Mouse (Mus musculus): ENCODE data around the gene Ggt6. TPM values are rescaled to one million over a fixed set of nuclear protein-coding genes. Genes with fewer than 3 reads are reported as not detected.

The Ggt6 gene
- polyA plus RNA-seq, 1 experiment, result not detected

DNA sequence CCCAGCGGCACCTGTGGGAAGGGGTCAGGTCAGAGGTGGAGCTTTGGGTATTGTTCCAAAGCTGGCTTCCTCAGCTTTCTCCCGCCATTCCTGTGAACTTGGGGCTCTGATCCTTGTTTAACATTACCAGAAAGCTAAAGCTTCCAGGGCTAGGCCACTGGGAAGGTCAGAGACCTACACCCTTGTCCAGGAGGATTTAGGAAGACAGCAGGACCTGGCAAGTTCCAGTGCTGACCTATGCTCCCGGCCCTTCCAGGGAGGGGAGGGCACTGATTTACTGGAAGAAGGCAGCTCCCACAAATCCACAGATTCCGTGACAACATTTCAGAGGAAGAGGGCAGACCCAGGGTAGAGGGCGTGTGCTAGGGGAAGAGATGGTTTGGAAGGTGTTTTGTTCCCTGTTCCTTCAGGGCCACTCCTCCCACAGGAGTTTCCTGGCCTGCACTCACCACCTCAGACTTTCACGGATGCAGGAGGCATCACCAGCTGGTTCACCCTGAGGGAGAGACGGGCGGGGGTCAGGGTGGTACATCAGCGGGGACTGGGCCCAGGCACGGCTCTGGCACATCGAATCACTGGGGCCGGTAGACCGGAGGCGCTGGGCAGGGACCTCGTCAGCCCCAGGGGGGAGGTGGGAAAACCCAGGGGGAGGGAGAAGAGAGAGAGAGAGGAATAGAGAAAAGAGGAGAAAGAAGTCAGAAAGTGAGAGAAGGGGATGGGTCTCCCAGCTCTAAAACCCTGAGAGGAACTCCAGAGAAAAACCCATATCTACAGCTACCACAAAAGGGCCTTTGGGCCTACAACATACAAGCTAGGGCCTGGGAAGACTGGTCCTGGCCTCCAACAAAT, 18.0 kb downstream of the Ggt6 start:
- Histone ChIP-seq H3K36me3 (replicated peaks; ENCODE audit: low read length) (peaks cover 100% of the 10 kb centered on the region), H3K4me1 (peaks cover 87% of the 10 kb centered on the region)
- no peak for TF ChIP-seq GATA1 (IDR thresholded peaks at IDR 0.05; ENCODE audit: borderline replicate concordance, low read length)
- TF ChIP-seq FLI1 (IDR thresholded peaks at IDR 0.05; ENCODE audit: low read length), result no peak

DNA sequence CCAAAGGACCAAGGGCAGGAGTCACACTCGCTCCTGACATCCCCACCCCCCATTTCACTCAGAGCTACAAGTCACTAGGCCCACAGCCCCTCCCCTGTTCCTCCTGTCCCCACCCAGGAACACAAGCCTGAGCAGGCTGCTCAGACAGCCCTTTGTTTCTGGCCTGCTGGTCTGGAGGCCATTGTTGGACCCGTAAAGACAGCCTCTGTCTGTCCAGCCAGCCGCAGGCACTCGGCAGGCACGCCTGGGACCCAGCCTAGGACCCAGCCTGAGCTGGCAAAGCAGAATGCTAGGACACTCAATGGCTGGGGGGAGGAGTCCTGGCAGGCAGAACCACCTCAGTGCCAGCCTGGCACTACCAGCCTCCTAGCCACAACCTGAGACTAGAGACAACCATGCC, 20.4 kb downstream of the Ggt6 start:
- no peaks in the 10 kb centered on the region for H3K27me3 ChIP-seq (replicated peaks)
- peaks cover 100% of the 10 kb centered on the region for H3K36me3 ChIP-seq (replicated peaks; ENCODE audit: low read length)
- TF ChIP-seq GATA1 (IDR thresholded peaks at IDR 0.05; ENCODE audit: borderline replicate concordance, low read length) (no peak), FLI1 (IDR thresholded peaks at IDR 0.05; ENCODE audit: low read length) (no peak)
- H3K4me3 ChIP-seq (replicated peaks), result no peak overlapping the region
- H3K9me3 ChIP-seq, result no peaks in the 10 kb centered on the region
- H3K4me1 ChIP-seq, result peaks cover 93% of the 10 kb centered on the region

More for the DNA sequence above, 18.0 kb downstream of the Ggt6 start:
- H3K9me3 ChIP-seq, result no peaks in the 10 kb centered on the region
- no peak overlapping the region for H3K4me3 ChIP-seq (replicated peaks)
- H3K27me3 ChIP-seq (replicated peaks), result no peaks in the 10 kb centered on the region

DNA sequence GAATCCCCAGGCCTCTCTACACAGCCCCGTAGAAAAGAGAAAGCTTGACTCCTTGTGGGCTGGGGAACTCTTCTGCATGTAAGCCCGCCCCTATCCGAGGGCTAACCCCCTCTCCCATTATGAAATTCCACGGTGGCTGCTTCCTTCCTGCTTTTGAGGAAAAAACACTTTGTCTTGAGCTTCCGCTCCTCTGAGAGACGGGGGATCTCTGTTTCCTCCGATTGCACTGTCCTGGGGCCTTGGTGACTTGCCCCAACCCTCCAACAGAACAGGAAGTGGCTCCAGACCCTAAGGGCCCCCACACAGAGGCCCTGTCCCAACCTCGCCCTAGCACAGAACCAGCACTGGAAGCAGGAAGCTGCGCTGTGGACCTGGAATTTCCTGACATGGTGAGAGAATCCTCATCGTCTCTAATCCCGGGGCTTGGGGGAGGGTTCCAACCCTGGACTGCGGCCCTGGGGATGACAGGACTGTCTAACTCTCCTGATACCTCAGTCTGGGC, 22.7 kb downstream of the Ggt6 start:
- Histone ChIP-seq H3K9me3 (no peaks in the 10 kb centered on the region), H3K27me3 (replicated peaks) (no peaks in the 10 kb centered on the region), H3K4me1 (peaks cover 95% of the 10 kb centered on the region), H3K4me3 (replicated peaks) (peak overlapping the region; percentile 28), H3K36me3 (replicated peaks; ENCODE audit: low read length) (peaks cover 100% of the 10 kb centered on the region)
- no peak for TF ChIP-seq FLI1 (IDR thresholded peaks at IDR 0.05; ENCODE audit: low read length)
- TF ChIP-seq GATA1 (IDR thresholded peaks at IDR 0.05; ENCODE audit: borderline replicate concordance, low read length), result no peak

DNA sequence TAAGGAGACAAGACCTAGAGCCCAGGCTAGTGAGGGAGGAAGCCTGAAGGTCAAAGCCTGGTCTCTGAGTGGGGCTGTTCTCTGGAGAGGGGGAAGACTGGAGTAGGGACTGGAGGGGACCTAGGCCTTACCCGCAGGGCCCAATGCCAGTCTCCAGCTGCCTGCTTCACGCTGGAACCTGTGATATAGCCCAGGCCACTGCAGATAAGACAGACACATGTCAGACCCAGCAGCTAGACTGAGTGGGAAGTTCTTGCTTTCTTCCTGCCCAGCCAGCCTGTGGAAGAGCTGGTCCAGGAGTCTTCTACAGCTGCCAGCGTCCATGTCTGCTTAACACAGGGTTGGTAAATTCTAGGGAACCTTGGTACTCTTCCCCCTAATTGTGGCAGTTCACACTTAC, 23.2 kb downstream of the Ggt6 start:
- Histone ChIP-seq H3K4me3 (replicated peaks) (peak overlapping the region; percentile 28), H3K4me1 (peaks cover 94% of the 10 kb centered on the region)

DNA sequence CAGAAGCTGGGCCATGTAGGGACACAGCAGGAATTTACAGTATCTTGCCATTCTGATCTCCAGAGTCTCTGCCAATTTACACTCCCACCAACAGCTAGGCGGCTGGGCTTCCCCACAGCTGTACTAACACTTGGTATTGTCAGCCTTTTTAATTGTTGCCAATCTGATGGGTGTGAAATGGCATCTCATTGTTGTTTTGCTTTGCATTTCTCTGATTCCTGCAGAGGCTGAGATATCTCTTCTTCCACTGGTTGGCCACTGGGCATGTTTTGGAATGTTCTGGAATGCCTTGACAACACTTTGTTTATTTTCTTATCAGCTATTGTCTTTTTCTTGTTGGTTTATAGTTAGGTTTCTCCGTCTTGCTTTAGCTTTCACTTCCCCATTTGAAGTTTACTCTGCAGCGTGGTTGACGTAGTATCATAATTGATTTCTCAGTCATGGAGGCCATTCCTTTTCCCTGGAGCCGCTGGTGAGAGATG, 26.2 kb downstream of the Ggt6 start:
- H3K36me3 ChIP-seq (replicated peaks; ENCODE audit: low read length), result peaks cover 100% of the 10 kb centered on the region
- H3K4me3 ChIP-seq (replicated peaks), result no peak overlapping the region
- peaks cover 94% of the 10 kb centered on the region for H3K4me1 ChIP-seq
- no peaks in the 10 kb centered on the region for H3K9me3 ChIP-seq
- no peak for TF ChIP-seq FLI1 (IDR thresholded peaks at IDR 0.05; ENCODE audit: low read length)
- no peak for TF ChIP-seq GATA1 (IDR thresholded peaks at IDR 0.05; ENCODE audit: borderline replicate concordance, low read length)
- H3K27me3 ChIP-seq (replicated peaks), result no peaks in the 10 kb centered on the region

More for the DNA sequence above, 23.2 kb downstream of the Ggt6 start:
- H3K9me3 ChIP-seq, result no peaks in the 10 kb centered on the region
- no peak for TF ChIP-seq GATA1 (IDR thresholded peaks at IDR 0.05; ENCODE audit: borderline replicate concordance, low read length)
- no peak for TF ChIP-seq FLI1 (IDR thresholded peaks at IDR 0.05; ENCODE audit: low read length)
- peaks cover 100% of the 10 kb centered on the region for H3K36me3 ChIP-seq (replicated peaks; ENCODE audit: low read length)
- no peaks in the 10 kb centered on the region for H3K27me3 ChIP-seq (replicated peaks)

DNA sequence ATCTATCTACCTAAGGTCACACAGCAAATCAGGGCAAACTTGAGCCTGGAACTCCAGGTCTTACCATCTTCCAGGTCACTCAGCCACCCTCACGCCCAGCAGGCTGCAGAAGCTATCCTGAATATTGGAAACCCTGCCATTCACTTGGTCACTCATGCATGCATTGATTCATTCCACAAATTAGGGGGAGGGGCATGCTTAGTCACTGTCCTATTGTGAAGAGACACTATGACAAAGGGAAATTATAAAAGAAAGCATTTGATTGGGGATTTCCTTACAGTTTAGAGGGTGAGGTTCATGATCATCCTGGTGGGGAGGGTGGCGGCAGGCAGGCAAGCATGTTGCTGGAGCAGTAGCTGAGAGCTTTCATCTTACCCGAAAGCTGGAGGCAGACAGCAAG, 29.5 kb downstream of the Ggt6 start:
- no peak for TF ChIP-seq GATA1 (IDR thresholded peaks at IDR 0.05; ENCODE audit: borderline replicate concordance, low read length)
- no peak for TF ChIP-seq FLI1 (IDR thresholded peaks at IDR 0.05; ENCODE audit: low read length)
- peaks cover 72% of the 10 kb centered on the region for H3K36me3 ChIP-seq (replicated peaks; ENCODE audit: low read length)
- no peaks in the 10 kb centered on the region for H3K9me3 ChIP-seq
- no peak overlapping the region for H3K4me3 ChIP-seq (replicated peaks)
- H3K27me3 ChIP-seq (replicated peaks), result no peaks in the 10 kb centered on the region
- peaks cover 94% of the 10 kb centered on the region for H3K4me1 ChIP-seq

DNA sequence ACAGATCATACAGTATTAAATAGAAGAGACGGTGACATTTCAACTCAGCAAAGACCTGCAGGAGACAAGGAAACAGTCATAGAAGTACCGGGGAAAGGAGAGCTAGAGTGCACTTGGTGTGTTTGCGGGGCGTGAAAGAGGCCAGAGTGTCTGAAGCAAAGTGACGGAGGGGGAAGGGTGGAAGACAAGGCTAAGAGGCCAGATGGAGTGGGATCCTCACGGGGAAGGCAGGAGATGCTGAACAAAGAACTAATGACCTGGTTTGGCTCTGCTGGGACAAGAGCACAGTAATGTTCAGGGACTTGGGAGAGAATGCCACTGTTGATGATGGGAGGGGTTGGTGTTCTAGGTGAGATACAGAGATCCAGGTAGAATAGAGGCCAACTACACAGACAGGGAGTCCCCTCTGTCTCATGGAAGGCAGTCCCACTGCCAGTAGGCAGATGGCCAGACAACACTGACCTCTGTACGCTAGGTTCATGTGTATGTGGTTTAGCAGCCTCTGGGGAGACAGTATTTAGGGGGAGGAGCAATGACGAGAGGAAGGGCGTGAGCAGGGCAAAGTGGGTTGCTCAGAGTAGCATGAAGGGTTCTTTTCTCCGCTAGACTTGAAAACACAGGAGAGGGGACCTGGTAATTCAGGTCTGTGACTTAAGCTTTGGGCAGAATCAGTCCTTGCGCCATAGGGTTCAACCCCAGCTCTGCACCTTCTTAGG, 30.8 kb downstream of the Ggt6 start:
- peak overlapping the region; percentile 75 for H3K4me3 ChIP-seq (replicated peaks)
- no peaks in the 10 kb centered on the region for H3K27me3 ChIP-seq (replicated peaks)
- H3K9me3 ChIP-seq, result no peaks in the 10 kb centered on the region
- TF ChIP-seq GATA1 (IDR thresholded peaks at IDR 0.05; ENCODE audit: borderline replicate concordance, low read length) (no peak), FLI1 (IDR thresholded peaks at IDR 0.05; ENCODE audit: low read length) (no peak)
- peaks cover 98% of the 10 kb centered on the region for H3K4me1 ChIP-seq
- peaks cover 61% of the 10 kb centered on the region for H3K36me3 ChIP-seq (replicated peaks; ENCODE audit: low read length)

DNA sequence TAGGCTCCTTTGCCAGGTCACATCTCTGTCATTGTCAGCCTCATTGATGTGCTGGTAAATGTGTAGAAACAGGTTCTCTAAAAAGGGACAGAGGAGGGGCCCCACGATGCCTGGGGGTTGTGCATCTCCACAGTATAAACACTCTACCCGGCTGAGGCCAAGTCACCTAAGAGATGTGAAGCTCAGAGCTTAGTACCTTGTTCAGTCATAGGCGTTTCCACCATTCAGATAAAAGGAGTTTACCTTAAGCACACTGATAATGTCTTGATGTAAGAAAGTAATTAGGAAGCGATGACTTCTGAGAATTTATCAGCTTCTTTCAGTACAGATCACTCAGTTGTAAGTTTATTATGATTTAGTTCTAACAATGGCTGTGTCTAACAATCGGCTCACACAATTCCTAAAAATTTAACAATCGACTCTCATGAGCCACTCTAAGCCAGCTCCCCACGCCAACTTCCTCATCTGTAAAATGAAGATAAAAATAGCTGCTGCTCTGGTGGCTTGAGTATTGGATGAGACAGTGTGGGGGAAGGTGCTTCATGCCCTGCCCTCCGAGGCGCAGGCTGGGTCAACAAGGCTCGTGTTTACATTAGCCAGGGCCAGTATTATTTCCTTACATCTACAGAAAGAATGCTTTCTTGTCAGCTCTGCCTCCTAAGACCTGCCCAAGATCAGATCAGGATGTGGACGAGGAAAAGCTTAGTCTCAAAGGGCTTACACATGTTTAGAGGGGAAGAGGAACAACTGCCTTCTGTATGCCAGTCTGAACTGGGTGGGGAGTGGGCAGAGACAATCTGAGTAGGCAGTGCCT, 31.6 kb downstream of the Ggt6 start:
- H3K4me1 ChIP-seq, result peaks cover 98% of the 10 kb centered on the region
- TF ChIP-seq FLI1 (IDR thresholded peaks at IDR 0.05; ENCODE audit: low read length) (no peak), GATA1 (IDR thresholded peaks at IDR 0.05; ENCODE audit: borderline replicate concordance, low read length) (no peak)

DNA sequence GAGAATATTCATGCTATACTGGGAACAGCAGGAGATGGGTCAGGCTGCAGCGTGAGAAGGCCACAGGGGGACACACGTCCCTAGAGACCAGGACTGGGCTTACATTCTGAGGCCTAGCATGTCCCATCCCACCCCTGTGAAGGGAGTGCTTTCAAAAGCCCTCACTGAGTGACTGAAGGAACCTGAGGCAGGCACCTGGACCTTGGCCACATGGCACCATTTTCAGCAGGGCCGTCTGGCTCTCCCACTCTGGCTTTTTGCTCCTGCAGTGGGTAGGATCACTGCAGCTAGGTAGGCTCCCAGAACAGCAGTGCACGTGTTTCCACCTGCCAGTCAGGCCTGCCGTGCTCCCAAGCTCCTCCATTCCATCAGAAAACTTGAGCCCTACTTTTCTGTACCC, 33.2 kb downstream of the Ggt6 start:
- H3K4me3 ChIP-seq (replicated peaks), result peak overlapping the region; percentile 62
- H3K27me3 ChIP-seq (replicated peaks), result no peaks in the 10 kb centered on the region
- H3K9me3 ChIP-seq, result no peaks in the 10 kb centered on the region
- H3K36me3 ChIP-seq (replicated peaks; ENCODE audit: low read length), result peaks cover 60% of the 10 kb centered on the region
- TF ChIP-seq GATA1 (IDR thresholded peaks at IDR 0.05; ENCODE audit: borderline replicate concordance, low read length) (no peak), FLI1 (IDR thresholded peaks at IDR 0.05; ENCODE audit: low read length) (no peak)
- peaks cover 100% of the 10 kb centered on the region for H3K4me1 ChIP-seq

More for the DNA sequence above, 31.6 kb downstream of the Ggt6 start:
- Histone ChIP-seq H3K27me3 (replicated peaks) (no peaks in the 10 kb centered on the region), H3K4me3 (replicated peaks) (peak overlapping the region; percentile 81), H3K9me3 (no peaks in the 10 kb centered on the region), H3K36me3 (replicated peaks; ENCODE audit: low read length) (peaks cover 60% of the 10 kb centered on the region)
